Mouse (Mus musculus) central nervous system, embryonic 14 days (tissue): Measurements from ENCODE around the gene Atp4a. TPM values are rescaled to one million over a fixed set of nuclear protein-coding genes. Genes with fewer than 3 reads are reported as not detected.

Experiments used
- polyA plus RNA-seq: library from polyadenylated mRNA; depleted of rRNA; stranded (reverse); fragments of >200 nt; gene quantifications from 2 replicates; pipeline ENCODE4 v1.2.3, GENCODE M21; 2012; rRNA removed

Gene Atp4a
- polyA plus RNA-seq, result 1.4 and 1.6 TPM in 2 replicates

GRCm38 (mm10) chr7:30711942-30712341, at the start of gene Atp4a:
TSS of gene Atp4a (plus strand) at chr7:30712209.

GRCm38 (mm10) chr7:30664529-30665200, 47.3 kb upstream of the Atp4a start, which contains the start of gene Haus5:
TSS of gene Haus5 (minus strand) at chr7:30664994.

GRCm38 (mm10) chr7:30671480-30671879, 40.5 kb upstream of the Atp4a start, which contains the start of gene Pmis2:
TSS of gene Pmis2 (minus strand) at chr7:30671605.

GRCm38 (mm10) chr7:30698589-30698988, 13.4 kb upstream of the Atp4a start, which contains the start of gene 2200002J24Rik:
TSS of gene 2200002J24Rik (plus strand) at chr7:30698926.

GRCm38 (mm10) chr7:30729396-30730063, 17.5 kb downstream of the Atp4a start, which contains the start of gene Tmem147:
TSS of gene Tmem147 (minus strand) at chr7:30729540.

GRCm38 (mm10) chr7:30743617-30744016, 31.6 kb downstream of the Atp4a start, which contains the start of gene Gapdhs:
TSS of gene Gapdhs (minus strand) at chr7:30743681.

GRCm38 (mm10) chr7:30751086-30751669, 39.2 kb downstream of the Atp4a start, which contains the start of gene Sbsn:
TSS of gene Sbsn (plus strand) at chr7:30751471.

GRCm38 (mm10) chr7:30763456-30763855, 51.4 kb downstream of the Atp4a start, which contains the start of gene Dmkn:
TSS of gene Dmkn (plus strand) at chr7:30763756.

Other genes with a start within 250 kb of the Atp4a start
- not detected in 2 replicates for gene Prodh2, start 218.6 kb upstream of the Atp4a start, polyA plus RNA-seq
- gene Arhgap33, start 177.1 kb upstream of the Atp4a start, polyA plus RNA-seq, result 224 and 228 TPM in 2 replicates
- gene Hspb6, start 160.0 kb upstream of the Atp4a start, polyA plus RNA-seq, result 7.7 and 8.1 TPM in 2 replicates
- gene Proser3, start 159.9 kb upstream of the Atp4a start, polyA plus RNA-seq, result 24.6 and 24.9 TPM in 2 replicates
- gene Lin37, start 152.4 kb upstream of the Atp4a start, polyA plus RNA-seq, result 51.4 and 53.4 TPM in 2 replicates
- 90.6 and 105 TPM in 2 replicates for gene U2af1l4, start 148.9 kb upstream of the Atp4a start, polyA plus RNA-seq
- gene Gm49396, start 148.9 kb upstream of the Atp4a start, polyA plus RNA-seq, result 6.8 and 8.1 TPM in 2 replicates
- 130 and 143 TPM in 2 replicates for gene Psenen, start 148.6 kb upstream of the Atp4a start, polyA plus RNA-seq
- 7.5 and 8.5 TPM in 2 replicates for gene Igflr1, start 146.8 kb upstream of the Atp4a start, polyA plus RNA-seq
- gene Kmt2b, start 123.5 kb upstream of the Atp4a start, polyA plus RNA-seq, result 69.9 and 74.4 TPM in 2 replicates
- gene Zbtb32, start 113.3 kb upstream of the Atp4a start, polyA plus RNA-seq, result 0.18 and 0.21 TPM in 2 replicates
- 2.3 and 2.6 TPM in 2 replicates for gene Upk1a, start 99.4 kb upstream of the Atp4a start, polyA plus RNA-seq
- gene Cox6b1, start 86.1 kb upstream of the Atp4a start, polyA plus RNA-seq, result 788 and 848 TPM in 2 replicates
- not detected in 2 replicates for gene Etv2, start 76.4 kb upstream of the Atp4a start, polyA plus RNA-seq
- 91.4 and 95.2 TPM in 2 replicates for gene Rbm42, start 61.9 kb upstream of the Atp4a start, polyA plus RNA-seq
- 35.7 and 41.2 TPM in 2 replicates for gene Haus5, start 47.2 kb upstream of the Atp4a start, polyA plus RNA-seq
- not detected in 2 replicates for gene Pmis2, start 40.6 kb upstream of the Atp4a start, polyA plus RNA-seq
- not detected in 2 replicates for gene 2200002J24Rik, start 13.3 kb upstream of the Atp4a start, polyA plus RNA-seq
- 182 and 186 TPM in 2 replicates for gene Tmem147, start 17.3 kb downstream of the Atp4a start, polyA plus RNA-seq
- 0.09 and 0.11 TPM in 2 replicates for gene Gapdhs, start 31.5 kb downstream of the Atp4a start, polyA plus RNA-seq
- 5.6 and 7.5 TPM in 2 replicates for gene Sbsn, start 39.3 kb downstream of the Atp4a start, polyA plus RNA-seq
- 0.93 and 11.3 TPM in 2 replicates for gene Dmkn, start 51.5 kb downstream of the Atp4a start, polyA plus RNA-seq
- gene Krtdap, start 75.7 kb downstream of the Atp4a start, polyA plus RNA-seq, result 0.44 and 18.8 TPM in 2 replicates
- gene Ffar2, start 111.6 kb downstream of the Atp4a start, polyA plus RNA-seq, result 0.10 and 0.16 TPM in 2 replicates
- gene Ffar3, start 144.0 kb downstream of the Atp4a start, polyA plus RNA-seq, result 0.06 TPM in 1 of 2 replicates, not detected in the other
- gene Ffar1, start 149.4 kb downstream of the Atp4a start, polyA plus RNA-seq, result not detected in 2 replicates
- gene Cd22, start 168.1 kb downstream of the Atp4a start, polyA plus RNA-seq, result 0.11 and 0.20 TPM in 2 replicates
- gene Mag, start 202.7 kb downstream of the Atp4a start, polyA plus RNA-seq, result 1.3 and 1.9 TPM in 2 replicates
- 0.43 TPM in 1 of 2 replicates, not detected in the other for gene Hamp2, start 212.5 kb downstream of the Atp4a start, polyA plus RNA-seq
- gene Hamp, start 231.8 kb downstream of the Atp4a start, polyA plus RNA-seq, result not detected in 2 replicates
- gene Usf2, start 244.6 kb downstream of the Atp4a start, polyA plus RNA-seq, result 164 and 173 TPM in 2 replicates